Mouse (Mus musculus) MEL (cell line): Measurements from ENCODE around the gene Lrch3. TPM values are rescaled to one million over a fixed set of nuclear protein-coding genes. Genes with fewer than 3 reads are reported as not detected.

ENCODE experiments used
- DNase-seq: peaks from one replicate; pipeline ENCODE4 v3.0.0; 2011; ENCODE audit warnings: low read depth, low spot score
- H3K27ac ChIP-seq: 2 replicates; pipeline ENCODE4 v1.5.1; 2012; ENCODE audit warnings: low read depth, mild to moderate bottlenecking, control low read depth, low read length, moderate library complexity; ENCODE audit not compliant: control insufficient read depth
- H3K27me3 ChIP-seq, 2 experiments: fragments of 150-350 bp in 1 of 2; sonication (generic) in 1 of 2; 2 replicates each; pipeline ENCODE4 v1.6.1; 2012; ENCODE audit warnings: low read length in 2 of 2, mild to moderate bottlenecking in 2 of 2, improper control_type of control experiment in 1 of 2, moderate library complexity in 1 of 2; ENCODE audit not compliant: insufficient read depth in 2 of 2, control insufficient read depth in 1 of 2
- H3K36me3 ChIP-seq, 2 experiments: 2 replicates each; pipeline ENCODE4 v1.6.1; 2012 to 2014; ENCODE audit warnings: low read length in 2 of 2, improper control_type of control experiment in 1 of 2, inconsistent platforms in 1 of 2, mild to moderate bottlenecking in 1 of 2; ENCODE audit not compliant: insufficient read depth in 2 of 2, control insufficient read depth in 1 of 2
- H3K4me1 ChIP-seq, 2 experiments: fragments of 150-350 bp in 1 of 2; sonication (generic) in 1 of 2; 2 replicates each; pipeline ENCODE4 v1.6.1; 2012; ENCODE audit warnings: low read length in 2 of 2, improper control_type of control experiment in 1 of 2, mild to moderate bottlenecking in 1 of 2; ENCODE audit not compliant: insufficient read depth in 2 of 2, control insufficient read depth in 1 of 2
- H3K4me3 ChIP-seq, 2 experiments: fragments of 150-350 bp in 1 of 2; sonication (generic) in 1 of 2; 2 replicates each; pipeline ENCODE4 v1.5.1; 2012; ENCODE audit warnings: low read depth in 2 of 2, low read length in 2 of 2, mild to moderate bottlenecking in 2 of 2, moderate library complexity in 2 of 2, control low read depth in 1 of 2, improper control_type of control experiment in 1 of 2; ENCODE audit not compliant: control insufficient read depth in 1 of 2, insufficient read depth in 1 of 2
- H3K79me2 ChIP-seq: 2 replicates; pipeline ENCODE4 v1.6.1; 2012; ENCODE audit warnings: mild to moderate bottlenecking, low read length, moderate library complexity; ENCODE audit not compliant: control insufficient read depth, poor library complexity, insufficient read depth
- H3K9ac ChIP-seq: 2 replicates; pipeline ENCODE4 v1.6.1; 2012; ENCODE audit warnings: low read depth, mild to moderate bottlenecking, control low read depth, low read length, moderate library complexity; ENCODE audit not compliant: control insufficient read depth, poor library complexity, severe bottlenecking
- H3K9me3 ChIP-seq: fragments of 150-350 bp; sonication (generic); replicated peaks from 2 replicates; pipeline ENCODE4 v1.6.1; 2012; ENCODE audit warnings: mild to moderate bottlenecking, low read length, improper control_type of control experiment, moderate library complexity; ENCODE audit not compliant: insufficient read depth
- CHD2 ChIP-seq: IDR thresholded peaks from 2 replicates; pipeline ENCODE4 v1.6.1; 2011; ENCODE audit warnings: low read length, improper control_type of control experiment
- MEF2A ChIP-seq: IDR thresholded peaks from 2 replicates; pipeline ENCODE4 v1.6.1; 2014; ENCODE audit warnings: low read depth, mild to moderate bottlenecking, inconsistent platforms, low read length, improper control_type of control experiment; ENCODE audit not compliant: poor library complexity, insufficient replicate concordance, severe bottlenecking; ENCODE audit errors: extremely low read depth
- TAL1 ChIP-seq: IDR thresholded peaks from 2 replicates; pipeline ENCODE4 v1.6.1; 2012; ENCODE audit warnings: mild to moderate bottlenecking, inconsistent platforms, low read length, moderate library complexity, mixed read lengths
- ZC3H11A ChIP-seq: IDR thresholded peaks from 2 replicates; pipeline ENCODE4 v1.6.1; 2012; ENCODE audit warnings: low read depth, mild to moderate bottlenecking, inconsistent platforms, low read length, improper control_type of control experiment
- ZKSCAN1 ChIP-seq: IDR thresholded peaks from 2 replicates; pipeline ENCODE4 v1.6.1; 2012; ENCODE audit warnings: low read depth, mild to moderate bottlenecking, inconsistent platforms, low read length, improper control_type of control experiment, moderate library complexity
- ZNF384 ChIP-seq: IDR thresholded peaks from 2 replicates; pipeline ENCODE4 v1.6.1; 2012; ENCODE audit warnings: low read depth, mild to moderate bottlenecking, inconsistent platforms, low read length, improper control_type of control experiment
- polyA plus RNA-seq, 2 experiments: library from polyadenylated mRNA; stranded (reverse) in 1 of 2; unstranded in 1 of 2; fragments of >175 nt in 1 of 2; fragments of >200 nt in 1 of 2; gene quantifications; 2 replicates each; pipeline versions ENCODE4 v1.2.1 to v1.2.4; 2012; ENCODE audit warnings: low replicate concordance in 2 of 2, low read depth in 1 of 2; ENCODE audit not compliant: insufficient read length in 2 of 2, insufficient read depth in 1 of 2, missing spikeins in 1 of 2
- total RNA-seq: library from RNA; depleted of rRNA; stranded (reverse); fragments of 300-350 nt; gene quantifications from 2 replicates; pipeline ENCODE4 v1.2.3, GENCODE M21; 2012; rRNA removed

Gene Lrch3
- total and polyA plus RNA-seq, 3 experiments = 8.6 to 17.0 TPM; not detected in 1

- TF ChIP-seq ZNF384 = no peak
- no peak for TF ChIP-seq MEF2A
- TF ChIP-seq CHD2 = no peak
- TF ChIP-seq ZKSCAN1 = no peak
- TF ChIP-seq TAL1 = no peak
- TF ChIP-seq ZC3H11A = no peak
- TF ChIP-seq, all 39 proteins: peak for 0
- no peak overlapping the region for H3K27ac ChIP-seq
- no peaks in the 10 kb centered on the region for H3K9me3 ChIP-seq
- H3K9ac ChIP-seq = no peak overlapping the region
- H3K27me3 ChIP-seq = no peaks in the 10 kb centered on the region
- no peak overlapping the region for H3K4me3 ChIP-seq
- peaks cover 3 to 7% of the 10 kb centered on the region in 2 experiments; a peak in 3 of 4 replicates for H3K4me1 ChIP-seq
- no peak for DNase-seq
- peaks cover 1 to 12% of the 10 kb centered on the region in 2 experiments; a peak in 3 of 4 replicates for H3K36me3 ChIP-seq
- peaks cover 2% of the 10 kb centered on the region for H3K79me2 ChIP-seq
These were observed 150.7 kb downstream of the Lrch3 start for GRCm38 (mm10) chr16:33064636-33065035.

Other genes with a start within 250 kb of the Lrch3 start
- gene Muc4, start 178.2 kb upstream of the Lrch3 start, total RNA-seq = not detected in 2 replicates
- not detected for gene Muc4, start 178.2 kb upstream of the Lrch3 start, polyA plus RNA-seq
- not detected in 2 replicates for gene Muc20, start 116.7 kb upstream of the Lrch3 start, total RNA-seq
- gene Muc20, start 116.7 kb upstream of the Lrch3 start, polyA plus RNA-seq = not detected
- gene Smbd1, start 103.6 kb upstream of the Lrch3 start, total RNA-seq = not detected in 2 replicates
- gene Smbd1, start 103.6 kb upstream of the Lrch3 start, polyA plus RNA-seq = not detected
- gene Fyttd1, start 36.6 kb upstream of the Lrch3 start, total RNA-seq = 74.8 and 76.0 TPM in 2 replicates
- 10 to 100 TPM in 1 of 2 experiments, not detected in 1; 44.3 TPM for gene Fyttd1, start 36.6 kb upstream of the Lrch3 start, polyA plus RNA-seq
- 10.2 and 10.7 TPM in 2 replicates for gene Rubcn, start 36.3 kb upstream of the Lrch3 start, total RNA-seq
- 10 to 100 TPM in 1 of 2 experiments, not detected in 1; 14.6 TPM for gene Rubcn, start 36.3 kb upstream of the Lrch3 start, polyA plus RNA-seq
- 13.6 and 15.0 TPM in 2 replicates for gene Iqcg, start 142.1 kb downstream of the Lrch3 start, total RNA-seq
- 10 to 100 TPM in 1 of 2 experiments, not detected in 1; 40.4 TPM for gene Iqcg, start 142.1 kb downstream of the Lrch3 start, polyA plus RNA-seq
- 2,034 and 2,314 TPM in 2 replicates for gene Rpl35a, start 142.4 kb downstream of the Lrch3 start, total RNA-seq
- 1,000 to 10,000 TPM in 1 of 2 experiments, not detected in 1; 1,572 TPM for gene Rpl35a, start 142.4 kb downstream of the Lrch3 start, polyA plus RNA-seq
- 2.0 and 2.7 TPM in 2 replicates for gene Lmln, start 148.4 kb downstream of the Lrch3 start, total RNA-seq
- gene Lmln, start 148.4 kb downstream of the Lrch3 start, polyA plus RNA-seq = 1 to 10 TPM in 1 of 2 experiments, not detected in 1; 3.8 TPM